Mouse (Mus musculus) lung, embryonic 15.5 days (tissue): ENCODE results near the gene Senp1. TPM values are rescaled to one million over a fixed set of nuclear protein-coding genes. Genes with fewer than 3 reads are reported as not detected.
A peak's percentile ranks its signal among the peaks of the same experiment; 100 is the strongest.

Experiments used
- ATAC-seq: fragments of 200-750 bp; cut with Nextera tagmentation; 2 replicates; pipeline ENCODE4 v1.8.0; 2017; ENCODE audit warnings: moderate number of reproducible peaks, borderline replicate concordance; ENCODE audit not compliant: low FRiP score, low TSS enrichment; ENCODE audit errors: extremely low read depth
- H3K27ac ChIP-seq: fragments of 300-500 bp; sonication (generic); 2 replicates; pipeline ENCODE4 v1.5.1; 2015; ENCODE audit warnings: moderate library complexity, mild to moderate bottlenecking, inconsistent platforms
- H3K27me3 ChIP-seq: fragments of 300-500 bp; sonication (generic); 2 replicates; pipeline ENCODE4 v1.6.1; 2015; ENCODE audit warnings: inconsistent platforms
- H3K36me3 ChIP-seq: fragments of 300-500 bp; sonication (generic); 2 replicates; pipeline ENCODE4 v1.6.1; 2015; ENCODE audit warnings: inconsistent platforms
- H3K4me1 ChIP-seq: fragments of 300-500 bp; sonication (generic); 2 replicates; pipeline ENCODE4 v1.6.1; 2015; ENCODE audit warnings: inconsistent platforms
- H3K4me2 ChIP-seq: fragments of 300-500 bp; sonication (generic); 2 replicates; pipeline ENCODE4 v1.6.1; 2015; ENCODE audit warnings: inconsistent platforms, mild to moderate bottlenecking, moderate library complexity
- H3K4me3 ChIP-seq: fragments of 300-500 bp; sonication (generic); 2 replicates; pipeline ENCODE4 v1.5.1; 2015; ENCODE audit warnings: mild to moderate bottlenecking, inconsistent platforms
- H3K9ac ChIP-seq: fragments of 300-500 bp; sonication (generic); 2 replicates; pipeline ENCODE4 v1.6.1; 2015; ENCODE audit warnings: inconsistent platforms
- H3K9me3 ChIP-seq: fragments of 300-500 bp; sonication (generic); 2 replicates; pipeline ENCODE4 v1.6.1; 2016; ENCODE audit warnings: inconsistent platforms
- WGBS: fragments of 180-500 bp; shearing (Covaris S2); methylation state at CpG from one replicate; pipeline ENCODE4 v1.1.7; 2015; 5-methylcytosine and 5-hydroxymethylcytosine counted together
- polyA plus RNA-seq: library from polyadenylated mRNA; unstranded; fragments of >200 nt; fragmentation: Nextera tagmentation; extraction: Ambion mirVana; gene quantifications from 2 replicates; pipeline ENCODE4 v1.2.1, GENCODE M21; 2015

Senp1 gene
- polyA plus RNA-seq, 1 experiment from 2014 or later = 32.0 TPM

- H3K4me3 ChIP-seq = peak overlapping the region; percentile 38
- no peaks in the 10 kb centered on the region for H3K36me3 ChIP-seq
- no peaks in the 10 kb centered on the region for H3K9me3 ChIP-seq
- no peak overlapping the region for H3K27ac ChIP-seq
- 8% methylated on average over 11 of the region's 11 CpGs for WGBS
- peak overlapping the region; percentile 86 for H3K4me2 ChIP-seq
- peaks cover 49% of the 10 kb centered on the region for H3K4me1 ChIP-seq
- 0 out of 2 replicates have a peak overlapping the region, but pooled peaks have one; percentile 10 for H3K9ac ChIP-seq
- H3K27me3 ChIP-seq = peaks cover 98% of the 10 kb centered on the region
- no peak for ATAC-seq
Measured at GRCm38 (mm10) chr15:98005181-98005580, 88.4 kb downstream of the Senp1 start.

- H3K36me3 ChIP-seq = no peaks in the 10 kb centered on the region
- peaks cover 99% of the 10 kb centered on the region for H3K27me3 ChIP-seq
- H3K9me3 ChIP-seq = no peaks in the 10 kb centered on the region
- ATAC-seq = no peak
- peak overlapping the region; percentile 38 for H3K4me3 ChIP-seq
- H3K9ac ChIP-seq = peak overlapping the region; percentile 29; the same call in 1 of the 2 replicates
- H3K27ac ChIP-seq = no peak overlapping the region
- 5% methylated on average over 19 of the region's 19 CpGs for WGBS
- H3K4me1 ChIP-seq = peaks cover 49% of the 10 kb centered on the region
- peak overlapping the region; percentile 86 for H3K4me2 ChIP-seq
Measured at GRCm38 (mm10) chr15:98004740-98005159, 88.8 kb downstream of the Senp1 start.

DNA sequence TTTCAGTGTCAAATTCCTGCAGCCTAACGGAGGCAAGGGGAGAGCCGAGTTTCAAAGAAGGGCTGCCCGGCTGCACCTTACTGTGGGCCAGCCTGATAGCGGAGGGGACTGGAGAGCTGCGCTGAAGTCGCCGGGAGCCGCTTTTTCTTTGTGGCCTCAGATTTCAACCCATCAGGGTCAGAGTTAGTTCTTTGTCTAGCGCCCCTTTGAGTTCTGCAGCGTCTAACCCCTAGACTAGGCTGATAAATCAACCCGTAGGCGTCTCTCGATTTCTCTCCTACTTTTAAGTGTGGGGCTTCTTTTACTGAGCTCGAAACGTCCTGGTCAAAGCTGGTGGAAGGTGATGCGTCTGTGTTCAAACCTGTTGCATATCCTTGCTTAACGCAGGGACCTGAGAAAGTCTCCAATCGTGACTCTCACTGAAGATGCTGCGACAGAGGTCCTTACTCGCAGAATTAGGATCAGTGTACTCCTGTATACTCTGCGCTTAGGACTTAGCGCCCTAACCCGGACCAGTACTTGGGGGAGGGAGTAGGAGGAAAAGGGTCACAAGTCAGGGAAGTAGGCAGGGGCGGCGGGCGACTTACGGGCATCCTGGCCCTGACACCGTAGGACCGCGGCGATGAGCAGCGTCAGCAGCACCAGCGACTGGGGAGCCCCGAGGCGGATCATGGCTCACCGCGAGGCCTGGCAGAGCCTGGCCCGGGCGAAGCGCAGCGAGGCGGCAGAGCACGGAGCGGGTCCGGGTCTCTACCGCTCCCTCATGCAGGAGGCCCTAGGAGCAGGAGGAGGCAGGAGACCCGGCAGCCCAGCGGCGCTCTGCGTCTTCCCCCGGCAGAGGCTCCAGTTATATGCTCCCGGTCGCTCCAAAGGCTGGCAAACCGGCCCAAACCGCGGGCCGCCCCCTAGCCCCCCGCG lies 89.5 kb downstream of the Senp1 start, which contains the start of gene Col2a1:
TSS of gene Col2a1 (minus strand) at position 874 of the 918 bp plus-strand sequence.
- Histone ChIP-seq H3K9ac (peak within 1 kb of the TSS; percentile 29; the same call in 1 of the 2 replicates), H3K4me2 (peak within 1 kb of the TSS; percentile 86), H3K36me3 (no peaks in the 10 kb centered on the region), H3K9me3 (no peaks in the 10 kb centered on the region), H3K4me1 (peaks cover 49% of the 10 kb centered on the region), H3K27ac (no peak within 1 kb of the TSS), H3K27me3 (peaks cover 99% of the 10 kb centered on the region), H3K4me3 (peak within 1 kb of the TSS; percentile 38)
- 0 out of 2 replicates have a peak, but pooled peaks have one; percentile 15 for ATAC-seq
- WGBS = 1% methylated on average over 59 of the region's 59 CpGs

DNA sequence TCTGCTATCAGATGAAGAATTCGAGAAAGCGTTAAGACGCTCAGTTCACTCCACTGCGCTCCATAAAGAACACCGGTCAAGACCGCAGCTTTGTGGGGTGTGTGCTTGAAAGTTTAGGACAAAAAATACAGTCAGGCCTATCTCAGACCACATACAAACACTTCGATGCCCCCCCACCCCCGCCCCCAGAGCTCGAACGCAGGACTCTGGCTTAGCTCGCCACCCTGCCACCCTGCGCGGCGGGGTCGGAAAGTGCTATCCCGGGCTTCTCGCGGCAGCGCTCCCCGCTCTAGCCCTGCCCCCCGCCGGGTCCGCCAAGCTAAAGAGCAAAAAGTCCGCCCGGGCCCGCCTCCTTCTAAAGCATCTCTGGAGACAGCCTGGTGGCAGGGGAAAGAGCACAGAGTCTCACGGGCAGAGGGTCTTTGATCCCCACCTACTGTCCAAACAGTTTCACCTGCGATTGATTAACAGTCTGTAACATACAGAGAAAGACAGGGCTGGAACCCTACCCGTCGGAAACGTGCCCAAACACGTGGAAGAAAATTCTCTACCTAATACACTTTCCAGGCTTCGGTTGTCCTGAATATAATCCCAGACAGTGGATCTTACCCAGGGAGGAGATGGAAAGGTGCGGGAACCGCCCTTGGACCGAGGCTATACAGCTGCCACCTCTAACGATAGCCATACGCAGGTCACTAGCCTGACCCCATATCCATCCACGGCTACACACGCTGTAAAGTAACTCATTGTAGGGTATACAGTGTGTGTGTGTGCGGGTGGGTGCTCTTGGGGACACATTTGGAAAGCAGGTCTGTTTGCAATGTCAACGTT lies 90.3 kb downstream of the Senp1 start:
- Histone ChIP-seq H3K36me3 (no peaks in the 10 kb centered on the region), H3K9ac (no peak overlapping the region), H3K27ac (no peak overlapping the region), H3K4me3 (peak overlapping the region; percentile 38), H3K4me1 (peaks cover 49% of the 10 kb centered on the region), H3K27me3 (peaks cover 99% of the 10 kb centered on the region), H3K9me3 (no peaks in the 10 kb centered on the region), H3K4me2 (peak overlapping the region; percentile 86)
- under 1% methylated on average over 42 of the region's 42 CpGs for WGBS
- no peak for ATAC-seq

DNA sequence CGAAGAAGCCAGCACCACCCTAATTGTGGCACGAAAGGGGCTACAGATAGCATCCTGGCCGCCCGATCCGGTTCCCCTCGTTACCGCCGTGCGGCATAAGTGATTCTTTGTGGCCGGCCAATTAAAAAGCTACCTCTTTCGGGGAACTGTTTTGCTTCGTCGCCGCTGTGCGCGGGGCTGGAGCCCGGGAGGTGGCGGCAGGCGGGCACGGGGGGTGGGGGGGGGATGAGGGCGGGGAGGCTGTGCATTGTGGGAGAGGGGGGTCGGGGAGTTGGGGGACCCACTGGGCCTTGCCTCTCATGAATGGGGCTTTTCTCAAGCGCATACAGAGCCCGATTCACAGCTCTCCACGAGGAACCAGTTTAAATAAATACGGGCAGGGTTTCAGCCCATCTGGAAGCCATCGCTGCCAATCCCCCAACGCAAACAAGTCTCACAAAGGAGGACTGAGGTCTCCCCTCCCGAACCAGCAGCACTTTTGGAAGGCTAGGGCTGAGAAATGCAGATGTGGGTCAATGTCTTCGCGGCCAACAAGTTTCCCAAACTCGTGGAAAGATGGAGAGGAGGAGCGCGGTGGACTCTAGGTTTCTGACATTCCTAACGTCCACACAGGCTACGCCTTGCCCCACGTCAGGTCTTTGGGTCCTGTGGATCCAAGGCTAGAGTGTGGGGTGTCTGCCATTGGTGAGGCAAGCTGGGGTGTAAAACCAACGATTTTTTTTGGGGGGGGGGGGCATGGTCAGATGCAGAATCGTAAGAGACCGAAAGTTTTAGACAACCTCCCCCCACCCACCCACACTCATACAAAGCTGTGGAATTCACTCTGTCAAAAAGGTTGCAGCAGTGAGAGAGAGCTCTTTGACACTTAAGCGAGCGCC lies 91.2 kb downstream of the Senp1 start:
- Histone ChIP-seq H3K36me3 (no peaks in the 10 kb centered on the region), H3K27ac (no peak overlapping the region), H3K4me1 (peaks cover 55% of the 10 kb centered on the region), H3K4me2 (peak overlapping the region; percentile 86), H3K4me3 (peak overlapping the region; percentile 38), H3K9me3 (no peaks in the 10 kb centered on the region), H3K9ac (peak overlapping the region; percentile 21), H3K27me3 (peaks cover 97% of the 10 kb centered on the region)
- ATAC-seq = no peak; the same call in 1 of the 2 replicates
- WGBS = under 1% methylated on average over 38 of the region's 42 CpGs

- H3K4me2 ChIP-seq = peak overlapping the region; percentile 86
- peaks cover 60% of the 10 kb centered on the region for H3K4me1 ChIP-seq
- peaks cover 89% of the 10 kb centered on the region for H3K27me3 ChIP-seq
- H3K4me3 ChIP-seq = peak overlapping the region; percentile 38
- H3K36me3 ChIP-seq = no peaks in the 10 kb centered on the region
- no peak overlapping the region for H3K27ac ChIP-seq
- no peaks in the 10 kb centered on the region for H3K9me3 ChIP-seq
- ATAC-seq = no peak
- H3K9ac ChIP-seq = peak overlapping the region; percentile 21
- WGBS = 3% methylated on average over 37 of the region's 37 CpGs
Measured at GRCm38 (mm10) chr15:98001321-98002112, 92.0 kb downstream of the Senp1 start.

GRCm38 (mm10) chr15:97999991-98000390 lies 93.6 kb downstream of the Senp1 start:
- Histone ChIP-seq H3K27ac (no peak overlapping the region), H3K9me3 (no peaks in the 10 kb centered on the region), H3K9ac (no peak overlapping the region), H3K4me3 (no peak overlapping the region), H3K36me3 (no peaks in the 10 kb centered on the region), H3K4me2 (no peak overlapping the region), H3K4me1 (peaks cover 59% of the 10 kb centered on the region), H3K27me3 (peaks cover 74% of the 10 kb centered on the region)
- no peak for ATAC-seq
- 26% methylated on average over 7 of the region's 7 CpGs for WGBS

DNA sequence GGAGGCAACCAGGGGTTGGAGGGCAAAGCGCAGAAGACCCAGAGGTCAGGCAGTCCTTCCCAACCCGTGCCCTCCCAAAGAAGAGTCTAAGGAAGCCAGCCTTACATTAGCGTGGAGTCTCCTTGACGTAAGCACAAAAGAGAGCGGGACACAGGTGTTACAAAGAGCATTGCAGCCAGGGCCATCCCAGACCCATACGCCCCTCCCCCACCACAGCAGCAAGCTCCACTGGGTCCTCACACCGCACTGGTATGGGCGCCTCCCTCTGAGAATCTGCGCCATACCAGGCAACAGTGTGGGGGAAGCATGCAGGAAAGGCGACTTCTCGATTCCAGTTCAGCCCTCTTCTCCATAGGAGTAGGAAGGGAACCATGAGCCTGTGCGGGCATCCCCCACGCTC lies 94.0 kb downstream of the Senp1 start:
- H3K36me3 ChIP-seq = no peaks in the 10 kb centered on the region
- peaks cover 55% of the 10 kb centered on the region for H3K4me1 ChIP-seq
- H3K27me3 ChIP-seq = peaks cover 70% of the 10 kb centered on the region
- H3K4me3 ChIP-seq = no peak overlapping the region
- WGBS = 41% methylated on average over 13 of the region's 13 CpGs
- no peak overlapping the region for H3K4me2 ChIP-seq
- H3K27ac ChIP-seq = no peak overlapping the region
- no peaks in the 10 kb centered on the region for H3K9me3 ChIP-seq
- ATAC-seq = no peak
- H3K9ac ChIP-seq = no peak overlapping the region

DNA sequence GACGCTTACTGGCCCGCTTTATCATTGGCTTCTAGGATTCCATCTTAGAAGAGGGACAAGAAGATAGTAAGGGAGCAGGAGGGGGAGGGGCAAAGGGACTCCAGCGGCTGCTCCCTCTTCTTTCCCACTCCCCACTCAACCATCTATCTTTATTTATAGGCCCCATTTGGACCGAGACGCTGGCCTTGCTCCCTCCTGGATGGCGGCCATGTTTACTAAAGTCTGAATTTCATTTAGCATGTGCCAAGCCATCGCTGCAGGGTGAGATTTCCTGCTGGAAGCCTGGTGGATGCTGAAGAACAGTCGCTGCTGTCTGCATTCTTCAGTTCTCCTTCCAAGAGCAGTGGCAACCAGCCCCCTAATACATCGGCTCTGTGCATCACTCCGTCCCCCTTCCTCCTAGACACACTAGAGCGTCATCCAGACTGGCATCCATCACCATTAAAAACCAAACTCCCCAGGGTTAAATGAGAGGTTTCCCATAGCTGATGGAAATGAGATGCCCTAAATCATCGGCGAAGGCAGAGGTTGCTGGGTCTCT lies 96.8 kb downstream of the Senp1 start:
- 45% methylated on average over 13 of the region's 13 CpGs for WGBS
- Histone ChIP-seq H3K9me3 (no peaks in the 10 kb centered on the region), H3K4me2 (no peak overlapping the region), H3K36me3 (no peaks in the 10 kb centered on the region), H3K27me3 (peaks cover 51% of the 10 kb centered on the region), H3K27ac (peak overlapping the region; percentile 53; the same call in 1 of the 2 replicates), H3K4me3 (no peak overlapping the region), H3K9ac (no peak overlapping the region), H3K4me1 (peaks cover 43% of the 10 kb centered on the region)
- ATAC-seq = peak; percentile 71

- peak overlapping the region; percentile 54 for H3K4me2 ChIP-seq
- H3K27me3 ChIP-seq = peaks cover 12% of the 10 kb centered on the region; the same call in 1 of the 2 replicates
- peak overlapping the region; percentile 28 for H3K4me3 ChIP-seq
- H3K36me3 ChIP-seq = no peaks in the 10 kb centered on the region
- H3K27ac ChIP-seq = peak overlapping the region; percentile 48
- peak overlapping the region; percentile 21 for H3K9ac ChIP-seq
- ATAC-seq = peak; percentile 88
- H3K9me3 ChIP-seq = no peaks in the 10 kb centered on the region
- H3K4me1 ChIP-seq = peaks cover 44% of the 10 kb centered on the region
- WGBS = 11% methylated on average over 18 of the region's 18 CpGs
Measured at GRCm38 (mm10) chr15:97992712-97993286, 100.7 kb downstream of the Senp1 start.
